Mouse (Mus musculus) hindbrain, embryonic 11.5 days (tissue): ENCODE measurements around the gene Thegl. TPM values are rescaled to one million over a fixed set of nuclear protein-coding genes. Genes with fewer than 3 reads are reported as not detected.
"Not testable (repeated sequence)": the region's sequence is repeated elsewhere in the genome, so short reads cannot be mapped to it uniquely, and the experiment has no call there.

Experiments
- ATAC-seq: fragments of 200-750 bp; cut with Nextera tagmentation; 2 replicates; pipeline ENCODE4 v1.8.0; 2017; ENCODE audit warnings: mild to moderate bottlenecking, moderate TSS enrichment, moderate library complexity; ENCODE audit not compliant: low FRiP score
- DNase-seq: peaks from one replicate; pipeline ENCODE4 v3.0.0-alpha.2; 2015; ENCODE audit warnings: low spot score
- H3K27ac ChIP-seq: fragments of 300-500 bp; sonication (generic); 2 replicates; pipeline ENCODE4 v1.5.1; 2014; ENCODE audit warnings: mild to moderate bottlenecking, low read depth, low read length
- H3K27me3 ChIP-seq: fragments of 300-500 bp; sonication (generic); 2 replicates; pipeline ENCODE4 v1.6.1; 2014; ENCODE audit warnings: mild to moderate bottlenecking, low read length, moderate library complexity, mixed read lengths; ENCODE audit not compliant: control insufficient read depth, insufficient read depth
- H3K36me3 ChIP-seq: fragments of 300-500 bp; sonication (generic); 2 replicates; pipeline ENCODE4 v1.6.1; 2014; ENCODE audit warnings: mild to moderate bottlenecking, low read length, moderate library complexity, mixed read lengths; ENCODE audit not compliant: control insufficient read depth, insufficient read depth
- H3K4me1 ChIP-seq: fragments of 300-500 bp; sonication (generic); replicated peaks from 2 replicates; pipeline ENCODE4 v1.6.1; 2014; ENCODE audit warnings: low read length, mixed read lengths; ENCODE audit not compliant: control insufficient read depth, insufficient read depth
- H3K4me2 ChIP-seq: fragments of 300-500 bp; sonication (generic); replicated peaks from 2 replicates; pipeline ENCODE4 v1.6.1; 2014; ENCODE audit warnings: mild to moderate bottlenecking, low read depth, low read length
- H3K4me3 ChIP-seq: fragments of 300-500 bp; sonication (generic); 2 replicates; pipeline ENCODE4 v1.5.1; 2014; ENCODE audit warnings: low read depth, low read length
- H3K9ac ChIP-seq: fragments of 300-500 bp; sonication (generic); 2 replicates; pipeline ENCODE4 v1.6.1; 2014; ENCODE audit warnings: low read depth, low read length
- H3K9me3 ChIP-seq: fragments of 300-500 bp; sonication (generic); 2 replicates; pipeline ENCODE4 v1.6.1; 2016; ENCODE audit warnings: low read length; ENCODE audit not compliant: control insufficient read depth
- WGBS: fragments of 180-500 bp; shearing (Covaris S2); extraction: QIAGEN DNeasy Blood & Tissue Kit; methylation state at CpG from one replicate; pipeline ENCODE4 v1.1.7; 2014; 5-methylcytosine and 5-hydroxymethylcytosine counted together
- polyA plus RNA-seq: library from polyadenylated mRNA; unstranded; fragments of >200 nt; fragmentation: Nextera tagmentation; extraction: Ambion mirVana; gene quantifications from 2 replicates; pipeline ENCODE4 v1.2.1, GENCODE M21; 2014

Gene Thegl
- polyA plus RNA-seq, 1 experiment from 2014 or later = not detected

DNA sequence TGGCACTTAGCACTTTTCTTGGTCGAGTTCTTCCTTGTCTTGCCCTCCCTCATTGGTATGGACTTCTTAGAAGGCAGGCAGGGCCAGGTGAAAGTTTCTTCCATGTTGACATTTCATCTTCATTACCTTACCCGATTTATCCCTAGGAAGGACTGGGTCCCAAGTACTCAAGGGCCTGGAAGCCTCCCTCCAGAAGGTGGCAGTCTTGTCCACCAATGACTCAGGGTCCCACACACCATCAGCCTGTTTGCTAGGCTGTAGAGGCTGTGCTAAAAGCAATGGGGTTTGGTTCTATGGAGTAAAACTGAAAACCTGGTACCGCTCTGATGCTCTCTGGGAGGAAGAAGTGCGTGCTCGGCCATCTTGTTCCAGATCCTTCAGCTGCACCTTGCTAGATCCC is 13.9 kb downstream of the Thegl start:
- no peak overlapping the region for H3K4me3 ChIP-seq
- H3K4me1 ChIP-seq = no peaks in the 10 kb centered on the region
- no peak overlapping the region for H3K9ac ChIP-seq
- H3K4me2 ChIP-seq = no peak overlapping the region
- DNase-seq (peak; percentile 8), ATAC-seq (no peak)
- no peaks in the 10 kb centered on the region for H3K9me3 ChIP-seq
- H3K27ac ChIP-seq = no peak overlapping the region
- no peaks in the 10 kb centered on the region for H3K27me3 ChIP-seq
- no peaks in the 10 kb centered on the region for H3K36me3 ChIP-seq
- 87% methylated on average over 5 of the region's 5 CpGs for WGBS

DNA sequence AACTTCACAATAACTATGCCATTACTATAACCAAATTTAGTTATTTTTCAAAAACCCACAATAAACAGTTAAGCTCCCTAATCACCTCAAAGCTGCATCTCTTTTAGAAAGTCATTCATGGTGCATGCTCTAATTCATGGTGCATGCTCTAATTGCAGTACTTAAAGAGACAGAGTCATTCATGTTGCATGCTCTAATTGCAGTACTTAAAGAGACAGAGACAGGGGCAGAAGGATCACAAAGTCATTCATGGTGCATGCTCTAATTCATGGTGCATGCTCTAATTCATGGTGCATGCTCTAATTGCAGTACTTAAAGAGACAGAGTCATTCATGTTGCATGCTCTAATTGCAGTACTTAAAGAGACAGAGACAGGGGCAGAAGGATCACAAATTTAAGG is 19.3 kb downstream of the Thegl start:
- ATAC-seq, H3K9me3 ChIP-seq, H3K4me3 ChIP-seq, H3K27me3 ChIP-seq, H3K36me3 ChIP-seq, DNase-seq, H3K4me1 ChIP-seq, H3K4me2 ChIP-seq, H3K9ac ChIP-seq, H3K27ac ChIP-seq: not testable (repeated sequence)

DNA sequence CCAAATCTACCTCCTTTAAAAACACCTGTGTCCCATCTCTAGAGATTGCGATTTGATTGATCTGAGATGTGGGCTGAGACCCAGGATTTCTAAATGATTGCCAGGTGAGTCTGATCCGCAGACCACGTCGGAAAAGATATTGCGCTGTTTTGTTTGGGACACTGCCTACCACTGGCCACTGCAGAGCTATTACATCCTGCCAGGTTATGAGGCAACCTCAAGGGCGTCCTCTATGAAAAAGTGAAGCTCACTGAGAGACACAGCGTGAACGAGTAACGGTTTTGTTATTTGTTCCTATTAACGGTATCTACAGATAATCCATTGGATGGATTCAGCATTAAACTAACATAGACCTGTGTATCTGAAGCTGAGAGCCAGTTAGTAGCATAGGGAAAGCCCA is 22.6 kb downstream of the Thegl start:
- no peak overlapping the region for H3K9ac ChIP-seq
- no peaks in the 10 kb centered on the region for H3K27me3 ChIP-seq
- no peaks in the 10 kb centered on the region for H3K9me3 ChIP-seq
- no peak overlapping the region for H3K4me2 ChIP-seq
- 90% methylated on average over 10 of the region's 10 CpGs for WGBS
- no peaks in the 10 kb centered on the region for H3K36me3 ChIP-seq
- no peaks in the 10 kb centered on the region for H3K4me1 ChIP-seq
- H3K4me3 ChIP-seq = no peak overlapping the region
- no peak overlapping the region for H3K27ac ChIP-seq
- DNase-seq (no peak), ATAC-seq (no peak)

DNA sequence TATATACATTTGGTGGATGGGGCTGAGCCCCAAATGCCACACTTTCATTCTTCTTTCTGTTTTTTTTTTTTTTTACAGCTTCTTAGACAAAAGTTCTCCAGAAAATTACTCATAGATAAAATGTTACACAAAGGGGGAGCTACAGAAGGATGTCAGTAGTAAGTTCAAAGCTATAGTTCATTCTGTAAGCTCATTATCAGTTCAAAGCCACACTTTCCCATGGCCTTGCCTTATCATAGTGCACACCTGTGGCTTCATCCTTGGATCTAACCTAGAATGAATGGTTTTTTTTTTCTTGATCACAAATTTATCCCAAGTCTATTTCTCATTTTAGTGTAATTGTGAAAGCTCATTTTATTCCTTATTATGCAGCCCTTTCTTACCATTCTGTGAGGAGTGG is 23.6 kb downstream of the Thegl start:
- Histone ChIP-seq H3K9me3 (no peaks in the 10 kb centered on the region), H3K36me3 (no peaks in the 10 kb centered on the region), H3K27ac (no peak overlapping the region), H3K4me2 (no peak overlapping the region), H3K4me1 (no peaks in the 10 kb centered on the region), H3K9ac (no peak overlapping the region), H3K4me3 (no peak overlapping the region), H3K27me3 (no peaks in the 10 kb centered on the region)
- DNase-seq (no peak), ATAC-seq (no peak)

DNA sequence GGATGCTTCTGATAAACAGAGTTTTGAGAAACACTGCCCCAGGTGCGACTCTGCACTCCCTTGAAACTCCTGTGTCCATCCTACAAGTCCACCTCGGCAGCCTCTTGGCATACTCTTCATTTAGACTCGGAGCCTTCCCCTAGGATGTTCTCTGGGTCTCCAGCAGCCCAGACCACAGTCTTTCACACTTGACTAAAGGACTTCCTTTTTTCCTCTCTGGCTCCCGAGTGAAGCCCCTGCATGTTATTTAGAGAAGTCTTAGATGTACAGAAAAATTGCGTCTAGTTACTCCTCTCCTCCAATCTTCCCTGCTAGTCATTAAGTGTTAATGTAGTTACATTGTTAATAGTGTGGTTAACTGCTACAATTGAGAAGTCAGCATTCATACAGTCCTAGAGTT is 28.5 kb downstream of the Thegl start:
- 76% methylated on average over 5 of the region's 5 CpGs for WGBS
- no peaks in the 10 kb centered on the region for H3K9me3 ChIP-seq
- no peak for ATAC-seq

DNA sequence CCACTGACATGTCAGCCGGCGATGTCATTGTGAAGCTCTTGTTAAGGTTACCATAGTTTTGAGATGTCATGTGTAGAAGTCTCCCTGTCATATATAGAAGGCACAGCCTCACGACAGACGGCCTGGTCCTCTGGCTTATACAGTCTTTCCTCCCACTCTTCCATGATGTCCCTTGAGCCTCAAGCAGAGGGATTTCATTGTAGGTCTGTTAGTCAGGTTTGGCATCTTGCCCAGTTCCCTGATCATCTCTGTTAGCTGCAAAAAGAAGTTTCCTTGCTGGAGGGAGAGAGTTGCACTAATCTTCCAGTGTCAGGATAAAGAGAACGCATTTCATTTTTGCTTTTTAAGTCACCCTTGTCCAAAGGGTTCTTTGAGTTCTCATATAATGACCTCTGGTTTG is 36.8 kb downstream of the Thegl start:
- Histone ChIP-seq H3K4me3 (no peak overlapping the region), H3K9ac (no peak overlapping the region), H3K27me3 (no peaks in the 10 kb centered on the region), H3K36me3 (no peaks in the 10 kb centered on the region), H3K9me3 (no peaks in the 10 kb centered on the region), H3K4me1 (no peaks in the 10 kb centered on the region), H3K27ac (no peak overlapping the region), H3K4me2 (no peak overlapping the region)
- no peak for ATAC-seq
- 95% methylated on average over 5 of the region's 5 CpGs for WGBS
- no peak for DNase-seq

More for the DNA sequence above, 28.5 kb downstream of the Thegl start:
- Histone ChIP-seq H3K9ac (no peak overlapping the region), H3K27ac (no peak overlapping the region), H3K4me1 (no peaks in the 10 kb centered on the region), H3K4me3 (no peak overlapping the region), H3K4me2 (no peak overlapping the region), H3K36me3 (no peaks in the 10 kb centered on the region), H3K27me3 (no peaks in the 10 kb centered on the region)
- DNase-seq = no peak

DNA sequence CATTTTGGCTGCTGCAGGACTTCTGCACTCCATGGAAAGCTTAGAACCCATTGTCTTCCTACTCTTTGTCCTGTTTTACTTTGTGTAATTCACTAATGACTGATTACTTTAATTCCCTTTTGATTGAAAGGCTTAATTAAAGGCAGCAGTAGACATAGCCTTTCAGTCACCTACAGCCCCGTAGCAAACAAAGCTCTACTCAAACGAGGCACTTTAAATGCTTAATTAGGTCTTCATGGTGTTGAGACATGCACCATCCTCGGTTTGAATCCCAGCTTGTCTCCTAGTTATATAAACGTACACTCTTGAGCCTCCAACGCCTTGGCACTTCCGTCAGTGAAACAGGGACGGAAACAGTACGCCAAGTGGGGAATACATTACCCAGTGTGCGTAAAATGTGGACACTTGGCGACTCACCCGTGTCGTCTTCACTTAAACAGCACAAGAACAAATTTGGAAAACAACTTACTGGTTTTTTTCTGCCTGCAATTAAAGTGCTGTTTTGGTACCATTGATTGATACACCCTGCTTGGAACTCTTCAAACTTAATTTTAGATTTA is 41.1 kb downstream of the Thegl start:
- no peaks in the 10 kb centered on the region for H3K36me3 ChIP-seq
- no peaks in the 10 kb centered on the region for H3K27me3 ChIP-seq
- no peak for DNase-seq
- H3K9ac ChIP-seq = no peak overlapping the region
- no peak for ATAC-seq
- H3K9me3 ChIP-seq = no peaks in the 10 kb centered on the region
- H3K4me3 ChIP-seq = no peak overlapping the region
- H3K27ac ChIP-seq = no peak overlapping the region
- WGBS = 65% methylated on average over 12 of the region's 12 CpGs
- H3K4me2 ChIP-seq = no peak overlapping the region
- no peaks in the 10 kb centered on the region for H3K4me1 ChIP-seq

DNA sequence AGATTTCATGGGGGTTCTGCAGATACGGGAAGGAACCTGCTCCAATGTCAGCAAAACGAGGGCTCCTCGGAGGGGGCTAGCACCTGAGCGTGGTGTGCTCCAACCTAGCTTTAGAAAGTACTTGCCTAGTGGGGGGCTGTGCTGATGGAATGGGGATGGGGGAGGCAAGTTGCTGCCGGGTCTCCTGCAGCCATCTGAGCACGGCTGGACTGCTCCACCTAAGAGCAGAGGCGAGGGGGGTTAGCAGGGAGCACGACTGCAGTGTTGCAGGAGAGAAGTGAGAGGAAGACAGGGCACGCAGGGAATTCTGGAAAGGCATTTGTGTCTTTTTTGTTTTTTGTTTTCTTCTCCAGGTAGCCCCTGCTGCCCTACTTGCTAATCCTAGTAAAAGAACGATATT is 44.5 kb downstream of the Thegl start:
- Histone ChIP-seq H3K4me3 (no peak overlapping the region), H3K4me2 (no peak overlapping the region), H3K4me1 (no peaks in the 10 kb centered on the region), H3K27ac (no peak overlapping the region), H3K9ac (no peak overlapping the region), H3K9me3 (no peaks in the 10 kb centered on the region), H3K36me3 (no peaks in the 10 kb centered on the region), H3K27me3 (no peaks in the 10 kb centered on the region)
- no peak for ATAC-seq
- 34% methylated on average over 10 of the region's 10 CpGs for WGBS
- no peak for DNase-seq

DNA sequence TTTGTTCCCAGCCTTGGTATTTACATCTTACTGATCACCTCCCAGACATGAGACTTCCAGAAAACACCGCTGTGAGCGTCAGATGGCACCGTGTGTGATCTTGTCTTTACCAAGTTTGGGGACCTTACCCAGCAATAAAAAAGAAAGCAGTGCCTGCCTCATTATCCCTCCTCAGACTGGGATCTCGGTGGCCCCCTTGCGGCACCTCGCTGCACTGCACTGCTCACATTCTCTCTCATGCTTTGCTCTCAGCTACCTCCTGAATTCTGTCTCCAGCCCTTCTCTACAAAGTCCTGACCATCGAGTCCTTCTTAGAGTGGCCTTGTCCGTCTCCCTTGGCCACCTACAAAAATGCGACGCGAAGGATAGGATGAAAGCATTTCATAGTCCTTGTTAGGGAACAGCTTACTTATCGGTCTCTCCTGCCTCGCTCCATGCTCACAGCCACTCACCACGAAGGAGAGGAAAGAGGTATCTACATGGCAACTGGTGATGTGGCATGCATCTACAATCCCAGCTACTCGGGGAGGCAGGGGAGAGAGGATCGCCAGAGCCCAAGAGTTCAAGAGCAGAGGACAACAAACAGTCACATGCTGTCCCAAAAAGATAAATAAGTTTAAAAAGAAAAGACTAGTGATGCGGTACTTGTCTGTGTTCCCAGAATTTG is 45.7 kb downstream of the Thegl start:
- DNase-seq (peak; percentile 80), ATAC-seq (peak; percentile 25; the same call in 1 of the 2 replicates)
- Histone ChIP-seq H3K27me3 (no peaks in the 10 kb centered on the region), H3K9ac (no peak overlapping the region), H3K9me3 (no peaks in the 10 kb centered on the region), H3K4me1 (no peaks in the 10 kb centered on the region), H3K36me3 (no peaks in the 10 kb centered on the region), H3K4me2 (no peak overlapping the region), H3K4me3 (no peak overlapping the region), H3K27ac (no peak overlapping the region)
- 32% methylated on average over 17 of the region's 17 CpGs for WGBS
